Mouse (Mus musculus) regulatory T cell (primary cell): ENCODE measurements around the gene Gstm1.
"Not testable (repeated sequence)": the region's sequence is repeated elsewhere in the genome, so short reads cannot be mapped to it uniquely, and the experiment has no call there.

Experiments used
- in situ Hi-C: fragments of 300-600 bp; cut with MboI, MseI; formaldehyde crosslinking; loops from one replicate; pipeline ENCODE4 v1.15.1; 2025; ENCODE audit warnings: high pct_unique_total_duplicates

Gene Gstm1

DNA sequence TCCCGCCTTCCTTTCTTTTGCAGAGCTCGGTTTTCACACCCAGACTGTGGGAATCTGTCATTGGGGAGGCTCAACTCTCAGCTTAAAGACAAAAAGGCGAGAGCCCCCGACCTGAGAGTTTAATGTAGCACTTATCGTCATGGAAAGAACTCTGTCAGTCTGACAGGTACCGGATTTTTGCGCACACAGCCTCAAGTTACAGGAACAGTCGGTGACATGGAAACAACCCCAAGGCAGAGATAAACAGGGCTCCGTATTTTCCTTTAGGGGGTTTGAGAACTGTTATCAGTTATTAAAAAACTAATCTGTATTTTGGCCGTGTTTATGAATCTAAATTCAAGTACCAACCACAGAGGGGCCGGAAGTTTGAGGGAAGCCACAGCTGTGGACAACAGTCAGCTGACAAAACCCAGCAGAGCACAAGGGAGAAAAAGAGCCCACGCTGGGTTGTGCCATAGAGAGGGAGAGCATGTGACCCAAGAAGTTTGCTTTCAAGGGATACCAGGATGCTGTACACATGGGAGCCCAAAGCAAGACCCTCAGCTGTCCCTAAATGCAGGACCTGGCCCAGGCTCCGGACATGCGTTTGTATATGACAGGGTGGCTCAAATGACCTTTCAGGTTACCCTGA is 532 bp upstream of the Gstm1 start:
- in situ Hi-C loops = loop anchor here (5.0 kb wide), 1 partner anchor 44 kb away; no protein-coding TSS in a partner anchor

DNA sequence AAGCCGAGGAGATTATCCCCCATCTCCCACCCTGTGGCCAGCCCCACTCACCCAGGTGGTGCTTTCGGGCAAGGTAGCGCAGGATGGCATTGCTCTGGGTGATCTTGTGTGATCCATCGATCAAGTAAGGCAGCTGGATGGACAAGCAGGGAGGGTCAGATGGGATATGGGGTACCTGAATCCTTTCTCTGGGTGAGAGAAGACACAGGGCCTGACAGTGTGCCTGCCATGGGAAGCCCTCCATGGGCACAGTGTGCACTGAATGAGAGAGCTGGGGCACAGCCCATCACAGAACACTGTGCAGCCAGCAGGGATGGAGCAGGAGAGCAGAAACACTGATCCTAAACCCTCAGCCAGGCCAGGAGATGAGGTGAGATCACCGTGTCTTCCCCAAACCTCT is 1.3 kb downstream of the Gstm1 start:
- in situ Hi-C loops = loop anchor here (5.0 kb wide), 1 partner anchor 46 kb away; no protein-coding TSS in a partner anchor

DNA sequence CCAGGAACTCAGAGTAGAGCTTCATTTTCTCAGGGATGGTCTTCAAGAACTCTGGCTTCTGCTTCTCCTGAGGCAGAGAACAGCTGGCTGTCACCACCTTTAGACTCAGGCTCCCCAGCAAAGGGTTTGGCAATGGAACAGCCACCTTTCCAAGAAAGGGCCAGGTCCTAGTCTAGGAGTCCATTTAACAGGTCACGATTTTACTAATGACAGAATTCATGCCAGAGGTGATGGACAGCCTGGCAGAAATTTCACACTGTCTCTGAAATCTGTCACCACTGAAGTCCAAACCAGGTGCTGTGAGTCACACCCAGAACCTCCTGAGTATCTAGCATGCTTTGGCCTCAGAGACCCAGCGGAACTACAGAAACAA is 2.8 kb downstream of the Gstm1 start:
- in situ Hi-C loops = loop anchor here (5.0 kb wide), 2 partner anchors 47 to 63 kb away; no protein-coding TSS in a partner anchor

DNA sequence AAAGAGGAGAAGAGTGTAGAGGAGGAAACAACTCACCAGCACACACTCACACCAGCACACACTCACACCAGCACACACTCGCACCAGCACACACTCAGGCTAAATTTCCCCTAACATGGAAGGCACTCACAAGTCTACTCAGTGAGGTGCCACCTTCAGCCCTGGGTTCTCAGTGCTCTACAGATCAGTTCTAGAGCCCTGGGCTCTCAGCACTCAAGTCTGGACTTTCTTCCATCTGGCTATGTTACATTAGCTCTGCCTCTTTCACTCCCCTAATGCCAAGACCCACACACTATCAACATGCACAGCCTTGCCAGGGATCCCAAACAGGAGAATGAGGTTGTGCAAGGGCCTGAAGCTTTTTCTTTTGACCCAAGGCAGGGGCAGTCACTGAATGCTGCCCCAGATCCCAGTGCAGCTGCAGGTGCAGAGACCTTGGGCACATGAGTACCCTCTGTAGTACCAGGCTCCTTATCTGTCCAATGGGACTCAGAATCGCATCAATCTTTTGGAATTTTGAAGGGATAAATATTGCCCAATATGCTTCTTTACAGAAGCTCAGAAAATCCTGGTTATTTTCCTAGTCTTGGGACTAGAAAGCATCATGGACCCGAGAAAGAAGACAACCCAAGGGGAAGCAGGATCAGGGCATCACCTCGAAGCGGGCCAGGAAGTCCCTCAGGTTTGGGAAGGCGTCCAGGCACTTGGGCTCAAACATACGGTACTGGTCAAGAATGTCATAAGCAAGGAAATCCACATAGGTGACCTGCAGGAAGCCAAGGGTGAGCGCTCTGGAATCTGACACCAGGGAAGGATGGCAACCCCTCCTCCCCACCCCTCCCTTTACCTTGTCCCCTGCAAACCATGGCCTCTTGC is 3.4 kb downstream of the Gstm1 start:
- in situ Hi-C loops = loop anchor here (5.0 kb wide), 1 partner anchor 62 kb away; no protein-coding TSS in a partner anchor

DNA sequence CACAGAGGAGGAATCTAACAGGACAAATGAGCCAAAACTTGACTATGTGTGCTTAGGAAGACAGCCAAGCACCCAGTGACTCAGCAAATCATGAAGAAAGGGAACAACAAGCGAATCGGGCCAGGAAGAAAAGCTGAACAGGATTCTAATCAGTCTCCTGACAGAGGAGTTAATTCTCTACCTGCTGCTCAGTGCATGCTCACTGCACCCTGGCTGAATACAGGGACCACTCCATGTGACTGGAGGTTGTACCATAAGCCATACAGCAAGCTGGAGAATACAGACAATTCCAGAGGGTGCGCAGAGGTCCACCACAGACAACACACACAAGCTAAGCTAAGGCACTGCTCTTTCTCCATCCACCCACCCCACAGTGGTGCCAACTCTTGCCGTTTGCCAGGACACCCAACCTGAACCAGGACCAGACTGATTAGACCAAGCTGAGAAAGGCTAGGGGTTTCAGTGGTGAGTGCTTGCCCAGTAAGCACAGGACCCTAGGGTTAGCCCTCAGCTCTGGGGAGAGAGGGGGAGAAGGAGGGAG is 4.4 kb downstream of the Gstm1 start:
- in situ Hi-C loops = loop anchor here (5.0 kb wide), 1 partner anchor 61 kb away; no protein-coding TSS in a partner anchor

DNA sequence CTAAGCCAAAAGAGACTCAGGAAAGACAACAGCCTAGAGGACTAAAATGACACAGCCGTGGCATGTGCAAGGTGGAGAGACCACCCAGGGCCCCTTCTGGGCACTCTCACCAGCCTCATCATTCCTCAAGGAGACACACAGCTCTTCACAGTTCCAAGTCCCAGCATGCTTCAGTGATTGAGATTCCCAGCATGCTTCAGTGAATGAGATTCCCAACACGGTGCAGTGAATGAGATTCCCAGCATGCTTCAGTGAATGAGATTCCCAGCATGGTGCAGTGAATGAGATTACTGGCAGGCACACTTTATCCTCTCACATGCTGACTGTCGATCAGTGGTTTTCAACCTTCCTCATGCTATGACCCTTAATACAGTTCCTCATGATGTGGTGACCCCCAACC is 6.2 kb downstream of the Gstm1 start:
- in situ Hi-C loops = loop anchor here (5.0 kb wide), 1 partner anchor 59 kb away; no protein-coding TSS in a partner anchor

DNA sequence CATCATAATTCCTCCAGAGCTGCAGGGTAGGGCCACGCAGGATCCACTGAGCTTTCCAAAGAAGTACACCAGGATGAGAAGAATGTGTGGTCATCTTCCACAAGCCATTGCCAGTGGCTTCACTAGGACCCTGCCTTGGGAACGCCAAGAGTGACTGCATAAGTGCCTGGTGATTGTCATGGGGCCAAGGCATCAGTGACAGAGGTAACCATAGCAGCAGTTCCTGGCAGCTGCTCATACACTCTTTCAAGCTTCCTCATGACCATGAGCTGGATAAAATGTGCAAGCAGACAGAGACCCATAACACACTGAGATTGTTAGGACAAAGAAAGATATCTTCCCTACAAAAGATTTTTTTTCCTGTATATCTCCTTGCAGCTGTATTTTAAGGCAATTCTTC is 7.5 kb downstream of the Gstm1 start:
- in situ Hi-C loops = loop anchor here (5.0 kb wide), 1 partner anchor 58 kb away; no protein-coding TSS in a partner anchor

DNA sequence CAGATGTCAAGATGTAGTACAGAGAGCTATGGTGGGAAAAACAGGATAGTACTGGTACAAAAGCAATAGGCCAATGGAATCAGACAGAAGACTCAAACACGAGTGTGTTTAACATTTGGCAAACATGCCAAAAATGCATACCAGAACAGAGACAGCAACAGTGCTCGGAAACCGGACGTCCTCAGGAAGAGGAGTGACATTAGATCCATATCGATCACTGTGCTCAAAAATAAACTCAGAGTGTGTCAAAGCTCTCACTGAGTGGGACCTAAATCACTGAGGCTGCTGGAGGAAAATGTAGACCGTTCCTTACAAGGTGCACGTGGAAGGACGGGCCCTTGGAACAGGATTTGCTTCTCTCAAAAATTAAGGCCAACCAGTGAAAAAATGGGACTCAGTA is 15.8 kb downstream of the Gstm1 start:
- in situ Hi-C loops = no loop called here

DNA sequence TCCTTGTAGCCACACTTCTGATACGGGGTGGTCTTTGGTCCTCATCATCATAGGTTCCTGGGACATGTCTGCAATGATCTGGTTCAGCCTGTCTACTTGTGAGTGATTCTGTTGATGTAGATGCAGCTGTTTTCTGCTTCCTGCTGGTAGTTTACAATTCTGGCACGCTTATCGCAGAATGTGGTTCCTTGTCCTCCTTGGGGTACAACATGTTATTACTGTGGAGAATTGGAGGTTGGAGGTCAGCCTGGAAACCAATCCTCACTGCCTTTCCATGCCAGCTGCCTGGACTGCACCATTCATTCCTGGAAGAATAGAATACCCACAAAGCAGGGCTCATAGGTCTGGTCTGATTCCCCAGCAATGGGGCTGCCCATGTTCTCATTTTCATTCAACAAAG is 18.3 kb downstream of the Gstm1 start:
- in situ Hi-C loops = no loop called here

DNA sequence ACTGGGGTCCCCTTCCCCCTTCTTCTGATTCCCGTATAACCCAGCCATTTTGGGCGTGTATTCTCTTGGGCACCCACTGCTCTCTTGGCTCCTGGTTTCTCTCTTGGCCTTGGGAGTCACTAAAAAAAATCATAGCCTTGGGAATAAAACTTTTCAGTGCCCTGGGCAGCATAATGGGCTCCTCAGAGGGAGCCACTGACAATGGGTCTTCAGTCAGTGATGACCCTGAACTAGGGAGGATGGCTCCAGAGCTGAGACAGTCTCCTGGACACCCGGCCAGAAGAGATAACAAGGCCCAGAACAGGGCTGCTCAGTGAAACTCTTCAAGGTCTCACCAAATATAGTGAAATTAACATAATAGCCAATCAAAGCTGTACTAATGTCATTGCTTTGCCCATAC is 19.2 kb downstream of the Gstm1 start:
- in situ Hi-C loops = no loop called here

DNA sequence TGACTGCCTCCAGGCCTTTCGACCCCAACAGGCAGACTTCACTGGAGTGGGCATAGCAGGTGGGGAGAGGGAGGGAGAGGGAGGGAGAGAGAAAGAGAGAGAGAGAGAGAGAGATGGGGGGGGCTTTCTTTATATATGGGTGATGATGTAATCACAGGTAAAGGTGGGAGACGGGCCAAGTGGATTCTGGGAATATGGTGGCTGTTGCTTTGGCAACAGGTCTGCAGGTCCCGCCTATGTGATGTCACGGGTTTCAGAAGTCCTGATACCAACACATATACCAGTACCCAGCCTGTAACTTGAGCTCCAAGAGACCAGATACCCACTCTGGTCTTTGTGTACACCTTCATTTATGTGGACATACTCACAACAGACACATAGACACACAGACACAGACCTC is 21.2 kb downstream of the Gstm1 start:
- in situ Hi-C loops = no loop called here

DNA sequence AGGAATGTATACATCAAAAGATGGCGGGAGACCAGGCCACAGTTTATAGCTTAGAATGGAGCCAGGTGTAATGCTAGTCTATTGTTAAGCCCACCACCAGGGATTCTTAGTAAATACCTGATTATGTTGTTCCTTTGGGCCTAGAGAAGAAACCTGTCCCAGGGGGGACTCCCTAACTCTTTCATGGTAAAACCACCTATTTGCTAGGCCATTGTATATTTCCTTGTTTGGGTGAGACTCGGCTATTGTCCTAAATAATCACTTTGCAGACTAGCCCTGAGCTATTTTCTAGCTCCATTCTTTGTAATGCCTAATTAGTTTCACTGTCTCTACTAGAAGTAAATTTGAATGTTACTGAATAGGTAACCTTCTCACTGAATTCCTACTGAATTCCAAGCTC is 21.8 kb downstream of the Gstm1 start:
- in situ Hi-C loops = not testable (repeated sequence)

DNA sequence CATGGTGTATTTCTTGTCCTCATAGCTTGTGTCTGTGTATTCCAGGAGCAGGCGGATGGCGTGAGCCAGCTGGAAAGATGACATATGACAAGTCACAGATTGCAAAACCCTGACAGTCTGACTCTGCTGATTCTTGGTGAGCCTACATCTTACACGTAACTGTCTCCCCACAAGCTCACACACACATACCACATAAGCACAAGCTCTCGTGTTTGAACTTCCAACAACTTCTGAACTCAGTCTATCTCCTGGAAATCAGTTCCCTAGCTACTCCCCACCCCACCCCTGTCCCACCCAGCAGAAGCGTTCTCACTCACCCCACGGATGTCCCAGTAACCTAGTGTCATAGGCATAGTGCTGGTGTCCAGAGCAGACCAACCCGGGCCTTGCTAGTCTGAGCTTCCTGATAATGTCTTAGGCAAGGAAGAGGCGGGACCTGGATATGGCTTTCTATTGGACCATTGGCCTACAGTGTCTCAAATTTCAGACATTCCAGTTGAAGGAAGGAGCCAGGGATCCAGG is 31.7 kb downstream of the Gstm1 start, which contains the start of gene Gstm2:
Gstm2 (minus strand) TSS at position 413 of the 522 bp plus-strand sequence.
- in situ Hi-C loops = no loop called here

DNA sequence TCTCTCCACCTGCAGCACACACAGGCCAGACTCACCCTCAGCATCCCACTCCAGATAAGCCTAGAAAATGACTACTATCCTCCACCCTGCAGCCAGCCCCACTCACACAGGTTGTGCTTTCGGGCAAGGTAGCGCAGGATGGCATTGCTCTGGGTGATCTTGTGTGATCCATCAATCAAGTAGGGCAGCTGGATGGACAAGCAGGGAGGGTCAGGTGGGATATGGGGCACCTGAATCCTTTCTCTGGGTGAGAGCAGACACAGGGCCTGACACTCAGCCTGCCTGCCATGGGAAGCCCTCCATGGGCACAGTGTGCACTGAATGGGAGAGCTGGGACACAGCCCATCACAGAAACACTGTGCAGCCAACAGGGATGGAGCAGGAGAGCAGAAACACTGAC is 32.6 kb downstream of the Gstm1 start:
- in situ Hi-C loops = not testable (repeated sequence)

DNA sequence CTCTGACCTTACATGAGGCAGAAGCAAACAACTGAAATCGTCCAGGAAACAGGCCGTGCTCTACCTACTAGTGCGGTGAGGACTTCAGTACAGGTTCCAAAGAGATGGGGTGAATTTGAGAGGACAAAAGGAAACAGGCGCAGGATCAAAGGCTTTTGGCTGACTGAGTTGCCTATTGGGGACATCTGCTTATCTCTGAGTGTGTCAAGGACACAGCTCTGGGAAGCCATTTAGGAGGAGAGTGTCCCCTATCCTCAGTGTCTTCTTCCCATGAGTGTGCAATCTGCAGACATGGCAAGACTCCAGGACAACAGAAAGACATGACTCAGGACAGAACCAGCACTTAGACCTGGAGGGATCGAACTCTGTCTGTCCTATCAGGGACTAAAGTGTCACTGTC is 33.3 kb downstream of the Gstm1 start:
- in situ Hi-C loops = loop anchor here (5.0 kb wide), 1 partner anchor 318 kb away; no protein-coding TSS in a partner anchor

DNA sequence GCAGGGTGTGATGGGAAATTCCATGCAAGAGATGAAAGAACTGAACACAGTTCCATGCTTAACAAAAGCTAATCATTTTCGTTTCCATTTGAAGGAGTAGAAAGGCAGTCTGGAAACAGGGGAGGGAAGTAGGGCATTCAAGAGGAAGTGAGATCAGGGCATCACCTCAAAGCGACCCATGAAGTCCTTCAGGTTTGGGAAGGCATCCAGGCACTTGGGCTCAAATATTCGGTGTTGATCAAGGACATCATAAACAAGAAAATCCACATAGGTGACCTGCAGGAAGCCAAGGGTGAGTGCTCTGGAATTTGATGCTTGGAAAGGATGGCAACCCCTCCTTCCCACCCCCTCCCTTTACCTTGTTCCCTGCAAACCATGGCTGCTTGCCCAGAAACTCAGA is 34.0 kb downstream of the Gstm1 start:
- in situ Hi-C loops = loop anchor here (5.0 kb wide), 1 partner anchor 319 kb away; no protein-coding TSS in a partner anchor

DNA sequence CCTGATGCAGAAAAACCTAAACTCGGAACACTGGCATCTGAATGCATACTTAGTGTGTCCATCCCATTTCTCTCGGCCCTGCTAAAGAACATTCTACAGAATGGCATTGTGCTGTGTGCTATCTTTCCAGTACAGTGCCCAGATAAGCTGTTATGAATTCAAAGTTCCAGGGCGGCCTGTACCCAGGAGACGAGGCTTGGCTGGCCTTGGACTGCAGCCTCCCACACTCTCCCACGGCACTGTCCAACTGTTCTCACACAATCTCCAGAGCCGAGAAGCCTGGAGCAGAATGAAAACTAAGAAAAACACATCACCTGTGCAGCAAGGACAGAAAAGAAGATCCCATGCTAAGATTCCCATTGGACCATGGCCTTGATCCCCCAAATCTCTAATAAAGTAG is 35.0 kb downstream of the Gstm1 start:
- in situ Hi-C loops = loop anchor here (5.0 kb wide), 1 partner anchor 320 kb away; no protein-coding TSS in a partner anchor

DNA sequence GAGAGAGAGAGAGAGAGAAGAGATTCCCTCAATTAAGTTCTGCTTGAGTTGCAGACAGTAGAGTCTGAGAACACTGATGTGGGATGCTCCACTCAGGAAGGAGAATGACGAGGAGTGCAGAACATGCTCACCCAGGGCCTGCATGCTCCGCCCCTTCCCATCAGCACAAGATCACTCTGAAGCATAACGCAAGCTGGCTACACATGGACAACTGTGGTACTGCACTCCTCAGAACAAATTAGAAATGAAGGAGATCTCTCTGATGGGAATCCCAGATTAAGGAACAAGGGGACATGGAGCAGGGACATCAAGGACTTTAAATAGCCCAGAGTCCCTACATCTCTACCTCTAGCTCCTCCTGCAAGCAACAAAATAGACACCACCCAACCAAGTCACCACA is 36.5 kb downstream of the Gstm1 start:
- in situ Hi-C loops = loop anchor here (5.0 kb wide), 1 partner anchor 321 kb away; no protein-coding TSS in a partner anchor

DNA sequence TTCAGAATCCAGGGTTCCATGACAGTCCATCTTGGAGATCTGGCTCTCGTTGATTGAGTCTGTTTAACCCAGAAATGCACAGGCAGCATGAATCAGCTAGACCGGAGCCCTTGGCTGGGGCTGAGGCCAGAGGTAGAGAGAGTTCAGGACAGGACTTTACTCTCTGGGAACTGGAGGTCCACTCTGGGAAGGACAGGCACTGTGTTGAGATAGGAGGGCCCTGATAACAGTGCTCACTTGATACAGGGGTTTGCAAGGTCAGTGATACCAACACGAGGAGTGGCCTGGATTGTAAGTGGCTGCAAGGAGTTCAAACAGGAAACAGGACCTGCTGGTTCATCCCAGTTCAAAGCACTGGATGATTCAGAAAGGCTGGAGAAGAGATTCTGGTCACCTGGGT is 40.1 kb downstream of the Gstm1 start:
- in situ Hi-C loops = no loop called here

DNA sequence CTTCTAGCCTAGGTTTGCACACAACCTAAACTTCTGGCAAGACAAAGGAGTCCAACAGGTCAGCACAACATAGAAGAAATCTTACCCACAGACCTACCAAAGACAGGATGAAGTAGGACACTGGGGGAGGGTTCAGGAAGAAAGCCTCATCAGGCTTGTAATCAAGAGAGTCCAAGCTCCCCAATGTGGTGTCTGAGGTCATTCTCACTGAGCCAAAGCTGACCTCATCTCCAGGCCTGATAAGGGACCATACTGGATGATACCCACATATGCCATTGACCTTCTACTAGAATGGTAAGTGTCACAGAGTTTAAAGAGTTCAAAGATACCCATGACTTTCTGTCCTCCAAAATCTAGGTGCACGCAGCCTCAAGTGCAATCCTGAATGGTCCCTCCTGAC is 43.5 kb downstream of the Gstm1 start:
- in situ Hi-C loops = no loop called here

DNA sequence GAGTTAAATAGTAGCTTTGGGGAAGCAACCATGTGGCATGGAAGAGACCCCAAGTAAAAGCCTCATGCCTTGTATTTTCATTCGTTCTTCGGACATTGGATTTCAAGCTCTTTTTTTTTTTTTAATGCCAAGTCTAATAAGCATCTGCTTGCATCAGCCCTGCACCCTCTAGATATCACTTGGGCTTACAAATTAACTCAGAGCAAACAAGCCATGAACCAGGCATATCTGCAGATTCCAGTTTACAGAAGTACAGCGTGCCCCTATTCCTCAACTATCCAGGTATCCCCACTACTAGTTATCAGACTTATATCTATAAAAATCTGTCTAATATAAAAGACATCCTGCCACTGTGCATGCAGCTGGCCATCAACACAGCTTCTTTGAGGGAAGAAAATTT is 45.7 kb downstream of the Gstm1 start:
- in situ Hi-C loops = no loop called here

DNA sequence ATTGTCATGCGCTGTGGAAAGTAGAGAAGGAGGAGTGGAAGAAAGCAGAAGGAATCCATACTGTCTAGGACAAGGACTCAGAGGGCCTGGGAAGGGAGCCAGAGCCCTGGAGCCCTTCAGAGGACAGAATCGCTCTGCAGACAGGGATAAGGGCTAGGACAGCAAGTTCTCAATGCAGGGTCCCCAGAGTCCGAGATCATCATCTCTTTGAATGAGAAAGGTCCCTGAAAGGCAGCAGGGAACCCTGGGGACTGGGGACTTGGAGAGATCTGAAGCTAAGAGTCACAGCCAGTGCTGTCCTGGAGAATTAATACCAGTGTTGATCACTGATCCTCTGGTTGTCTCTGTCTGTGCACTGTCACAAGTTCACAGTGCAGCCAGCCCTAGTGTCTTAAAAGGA is 46.7 kb downstream of the Gstm1 start:
- in situ Hi-C loops = not testable (repeated sequence)
